Mouse (Mus musculus): Measurements from ENCODE around the gene Cdan1. TPM values are rescaled to one million over a fixed set of nuclear protein-coding genes. Genes with fewer than 3 reads are reported as not detected.

Cdan1 gene
- total and polyA plus RNA-seq, 2 experiments from 2014 or later, result 2.7 to 20.2 TPM

DNA sequence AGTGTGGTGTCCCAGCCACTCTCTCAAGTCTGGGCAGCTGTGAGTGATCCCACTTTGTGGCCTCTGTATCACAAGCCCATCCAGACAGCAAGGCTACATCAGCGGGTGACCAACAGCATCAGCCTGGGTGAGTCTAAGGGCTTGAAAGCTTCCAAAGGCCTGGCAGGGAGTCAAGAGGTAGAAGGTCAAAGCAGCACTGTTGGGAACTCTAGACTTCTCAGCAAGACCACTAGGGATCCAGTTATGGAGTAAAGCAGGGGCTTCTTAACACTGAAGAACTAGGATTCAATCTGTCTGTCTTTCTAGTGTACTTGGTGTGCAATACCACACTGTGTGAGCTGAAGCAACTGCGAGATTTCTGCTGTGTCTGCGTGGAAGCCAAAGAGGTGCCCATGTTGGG lies 136.5 kb downstream of the Cdan1 start:
- Histone ChIP-seq H3K4me1 (ENCODE audit: control insufficient read depth, insufficient read depth) (no peaks in the 10 kb centered on the region), H3K27me3 (ENCODE audit: control insufficient read depth, insufficient read depth, low read length) (no peaks in the 10 kb centered on the region), H3K4me2 (ENCODE audit: low read depth, low read length) (no peak overlapping the region), H3K9me3 (replicated peaks; ENCODE audit: control insufficient read depth, low read length) (no peaks in the 10 kb centered on the region), H3K9ac (replicated peaks; ENCODE audit: low read depth, low read length) (no peak overlapping the region), H3K36me3 (replicated peaks; ENCODE audit: control insufficient read depth, insufficient read depth, low read length) (peaks cover 58% of the 10 kb centered on the region), H3K27ac (ENCODE audit: low read depth) (no peak overlapping the region), H3K4me3 (ENCODE audit: low read depth, low read length) (no peak overlapping the region)
- ATAC-seq (ENCODE audit: insufficient read depth, low read depth) (no peak), DNase-seq (ENCODE audit: low spot score) (no peak)
- 93% methylated on average over 3 of the region's 3 CpGs for WGBS
- no peak for TF ChIP-seq CTCF (IDR thresholded peaks at IDR 0.05; ENCODE audit: low read depth)
- no peak for TF ChIP-seq EP300 (IDR thresholded peaks at IDR 0.05; ENCODE audit: low read depth)

DNA sequence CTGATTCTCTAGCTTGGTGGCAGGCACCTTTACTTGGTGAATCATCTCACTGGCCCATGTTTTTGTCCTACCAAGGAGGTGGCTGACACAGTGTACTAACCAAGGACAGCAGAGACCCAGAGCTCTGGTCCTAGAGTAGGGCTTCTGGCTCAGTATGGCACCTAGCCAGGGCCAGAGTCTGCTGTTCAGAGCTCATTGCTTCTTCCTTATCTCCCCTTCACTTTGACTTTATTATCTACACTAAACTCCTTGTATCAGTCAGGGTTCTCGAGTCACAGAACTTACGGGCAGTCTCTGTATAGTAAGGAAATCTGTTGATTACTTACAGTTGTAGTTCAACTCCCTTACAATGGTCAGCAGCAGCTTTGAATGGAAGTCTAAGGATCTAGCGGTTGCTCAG lies 139.0 kb downstream of the Cdan1 start:
- ATAC-seq (ENCODE audit: insufficient read depth, low read depth) (no peak), DNase-seq (ENCODE audit: low spot score) (no peak)
- Histone ChIP-seq H3K4me2 (ENCODE audit: low read depth, low read length) (no peak overlapping the region), H3K4me3 (ENCODE audit: low read depth, low read length) (no peak overlapping the region), H3K9ac (replicated peaks; ENCODE audit: low read depth, low read length) (no peak overlapping the region), H3K27me3 (ENCODE audit: control insufficient read depth, insufficient read depth, low read length) (no peaks in the 10 kb centered on the region), H3K36me3 (replicated peaks; ENCODE audit: control insufficient read depth, insufficient read depth, low read length) (peaks cover 39% of the 10 kb centered on the region), H3K9me3 (replicated peaks; ENCODE audit: control insufficient read depth, low read length) (no peaks in the 10 kb centered on the region), H3K4me1 (ENCODE audit: control insufficient read depth, insufficient read depth) (no peaks in the 10 kb centered on the region), H3K27ac (ENCODE audit: low read depth) (no peak overlapping the region)
- 58% methylated on average over 3 of the region's 3 CpGs for WGBS
- TF ChIP-seq CTCF (IDR thresholded peaks at IDR 0.05; ENCODE audit: low read depth) (no peak), EP300 (IDR thresholded peaks at IDR 0.05; ENCODE audit: low read depth) (no peak)

DNA sequence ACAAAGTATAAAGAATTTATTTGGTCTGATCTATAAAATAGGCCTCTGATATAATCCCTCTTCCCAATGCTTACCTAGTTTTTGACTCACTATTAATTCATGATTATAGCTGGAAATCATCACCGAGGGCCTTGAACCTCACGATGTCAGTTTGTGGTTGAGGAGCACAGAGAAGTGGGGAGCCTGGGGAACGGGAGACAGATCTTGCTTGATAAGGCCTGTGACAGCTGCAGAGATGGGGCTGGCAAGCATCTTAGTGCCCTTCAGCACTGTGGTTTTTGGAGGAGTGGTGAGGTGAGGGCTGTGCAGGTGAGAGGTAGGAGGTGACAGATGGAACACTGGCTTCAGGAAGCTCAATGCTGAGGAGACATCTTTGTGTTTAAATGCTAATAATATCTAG lies 139.8 kb downstream of the Cdan1 start:
- Histone ChIP-seq H3K27me3 (ENCODE audit: control insufficient read depth, insufficient read depth, low read length) (no peaks in the 10 kb centered on the region), H3K4me3 (ENCODE audit: low read depth, low read length) (no peak overlapping the region), H3K9ac (replicated peaks; ENCODE audit: low read depth, low read length) (no peak overlapping the region), H3K27ac (ENCODE audit: low read depth) (no peak overlapping the region), H3K4me1 (ENCODE audit: control insufficient read depth, insufficient read depth) (no peaks in the 10 kb centered on the region), H3K9me3 (replicated peaks; ENCODE audit: control insufficient read depth, low read length) (no peaks in the 10 kb centered on the region), H3K36me3 (replicated peaks; ENCODE audit: control insufficient read depth, insufficient read depth, low read length) (peaks cover 34% of the 10 kb centered on the region), H3K4me2 (ENCODE audit: low read depth, low read length) (no peak overlapping the region)
- 72% methylated on average over 3 of the region's 3 CpGs for WGBS
- no peak for DNase-seq (ENCODE audit: low spot score)
- no peak for ATAC-seq (ENCODE audit: insufficient read depth, low read depth)
- TF ChIP-seq CTCF (IDR thresholded peaks at IDR 0.05; ENCODE audit: low read depth) (no peak), EP300 (IDR thresholded peaks at IDR 0.05; ENCODE audit: low read depth) (no peak)

DNA sequence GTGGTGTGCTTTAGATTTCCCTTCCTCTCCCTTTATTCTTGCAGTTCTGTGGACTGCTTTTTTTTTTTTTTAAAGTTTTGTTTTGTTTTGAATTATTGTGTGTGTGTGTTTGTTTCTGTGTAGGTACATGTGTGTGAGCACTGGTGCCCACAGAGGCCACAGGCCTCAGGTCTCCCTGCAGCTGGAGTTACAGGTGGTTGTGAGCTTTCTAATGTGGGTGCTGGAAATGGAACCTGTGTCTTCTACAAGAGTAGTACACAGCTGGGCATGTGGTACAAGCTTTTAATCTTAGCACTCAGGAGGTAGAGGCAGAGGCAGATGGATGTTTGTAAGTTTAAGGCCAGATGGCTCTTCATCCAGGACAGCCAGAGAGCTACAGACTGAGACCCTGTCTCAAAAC lies 142.9 kb downstream of the Cdan1 start:
- ATAC-seq (ENCODE audit: insufficient read depth, low read depth) (no peak), DNase-seq (ENCODE audit: low spot score) (no peak)
- peaks cover 11% of the 10 kb centered on the region; the same call in 1 of the 2 replicates for H3K36me3 ChIP-seq (replicated peaks; ENCODE audit: control insufficient read depth, insufficient read depth, low read length)
- H3K4me2 ChIP-seq (ENCODE audit: low read depth, low read length), result no peak overlapping the region
- H3K27me3 ChIP-seq (ENCODE audit: control insufficient read depth, insufficient read depth, low read length), result no peaks in the 10 kb centered on the region
- no peak overlapping the region for H3K27ac ChIP-seq (ENCODE audit: low read depth)
- H3K9me3 ChIP-seq (replicated peaks; ENCODE audit: control insufficient read depth, low read length), result no peaks in the 10 kb centered on the region
- TF ChIP-seq CTCF (IDR thresholded peaks at IDR 0.05; ENCODE audit: low read depth) (no peak), EP300 (IDR thresholded peaks at IDR 0.05; ENCODE audit: low read depth) (no peak)
- H3K4me1 ChIP-seq (ENCODE audit: control insufficient read depth, insufficient read depth), result no peaks in the 10 kb centered on the region
- H3K4me3 ChIP-seq (ENCODE audit: low read depth, low read length), result no peak overlapping the region
- no peak overlapping the region for H3K9ac ChIP-seq (replicated peaks; ENCODE audit: low read depth, low read length)

DNA sequence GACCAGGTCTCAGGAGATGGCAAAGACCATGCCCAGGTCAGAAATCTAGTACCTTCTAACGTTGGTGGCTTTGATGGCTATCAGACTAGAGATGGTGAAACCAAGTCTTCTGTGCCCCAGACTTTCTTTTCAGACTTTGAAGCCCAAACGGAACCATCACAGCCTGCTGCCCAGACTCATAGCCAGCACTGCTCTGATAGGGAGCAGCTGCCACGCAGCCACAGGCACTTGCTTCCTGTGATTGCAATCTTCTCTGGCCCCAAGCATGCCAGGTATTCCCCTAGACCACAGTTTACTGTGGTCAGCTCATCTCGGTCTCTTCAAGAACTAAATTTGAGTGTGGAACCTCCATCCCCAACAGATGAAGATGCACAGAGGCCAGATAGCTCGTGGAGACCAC lies 147.3 kb downstream of the Cdan1 start:
- no peaks in the 10 kb centered on the region for H3K27me3 ChIP-seq (ENCODE audit: control insufficient read depth, insufficient read depth, low read length)
- WGBS, result 63% methylated on average over 5 of the region's 5 CpGs
- H3K9me3 ChIP-seq (replicated peaks; ENCODE audit: control insufficient read depth, low read length), result no peaks in the 10 kb centered on the region

DNA sequence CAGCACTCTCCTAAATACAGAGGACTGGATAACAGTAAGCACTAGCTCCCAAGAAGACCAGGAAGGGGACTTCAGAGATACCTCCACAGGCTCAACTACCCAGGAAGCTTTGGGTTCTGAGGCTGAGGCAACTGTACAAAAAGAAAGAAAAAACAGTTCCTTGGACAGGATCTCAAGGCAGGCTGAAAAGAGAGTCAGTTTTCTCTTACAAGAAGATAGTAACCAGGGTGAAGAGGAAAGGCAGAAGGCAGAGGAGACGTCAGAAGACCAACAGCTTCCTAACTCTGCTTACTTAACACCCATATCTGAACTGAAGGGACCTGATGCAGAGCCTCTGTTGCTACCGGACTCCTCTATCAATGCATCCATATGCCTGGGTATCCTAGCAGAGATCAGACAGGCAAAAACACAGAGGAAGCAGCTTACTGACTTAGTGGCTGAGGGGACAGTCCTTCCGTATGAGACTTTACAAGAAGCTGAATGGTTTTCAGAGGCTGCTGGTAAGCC lies 149.5 kb downstream of the Cdan1 start:
- H3K9ac ChIP-seq (replicated peaks; ENCODE audit: low read depth, low read length), result no peak overlapping the region
- H3K9me3 ChIP-seq (replicated peaks; ENCODE audit: control insufficient read depth, low read length), result no peaks in the 10 kb centered on the region
- no peaks in the 10 kb centered on the region for H3K27me3 ChIP-seq (ENCODE audit: control insufficient read depth, insufficient read depth, low read length)
- TF ChIP-seq EP300 (IDR thresholded peaks at IDR 0.05; ENCODE audit: low read depth) (no peak), CTCF (IDR thresholded peaks at IDR 0.05; ENCODE audit: low read depth) (no peak)
- H3K4me2 ChIP-seq (ENCODE audit: low read depth, low read length), result no peak overlapping the region
- ATAC-seq (ENCODE audit: insufficient read depth, low read depth), result no peak
- WGBS, result 80% methylated on average over 3 of the region's 3 CpGs
- no peak overlapping the region for H3K27ac ChIP-seq (ENCODE audit: low read depth)
- H3K4me3 ChIP-seq (ENCODE audit: low read depth, low read length), result no peak overlapping the region
- DNase-seq (ENCODE audit: low spot score), result no peak
- H3K36me3 ChIP-seq (replicated peaks; ENCODE audit: control insufficient read depth, insufficient read depth, low read length), result peaks cover 41% of the 10 kb centered on the region
- H3K4me1 ChIP-seq (ENCODE audit: control insufficient read depth, insufficient read depth), result no peaks in the 10 kb centered on the region

More for the DNA sequence above, 147.3 kb downstream of the Cdan1 start:
- ATAC-seq (ENCODE audit: insufficient read depth, low read depth), result no peak
- no peak for DNase-seq (ENCODE audit: low spot score)
- H3K9ac ChIP-seq (replicated peaks; ENCODE audit: low read depth, low read length), result no peak overlapping the region
- H3K4me3 ChIP-seq (ENCODE audit: low read depth, low read length), result no peak overlapping the region
- TF ChIP-seq EP300 (IDR thresholded peaks at IDR 0.05; ENCODE audit: low read depth) (no peak), CTCF (IDR thresholded peaks at IDR 0.05; ENCODE audit: low read depth) (no peak)
- peaks cover 24% of the 10 kb centered on the region for H3K36me3 ChIP-seq (replicated peaks; ENCODE audit: control insufficient read depth, insufficient read depth, low read length)
- no peaks in the 10 kb centered on the region for H3K4me1 ChIP-seq (ENCODE audit: control insufficient read depth, insufficient read depth)
- no peak overlapping the region for H3K4me2 ChIP-seq (ENCODE audit: low read depth, low read length)
- no peak overlapping the region for H3K27ac ChIP-seq (ENCODE audit: low read depth)

All from heart, postnatal 0 days (tissue).